Mouse (Mus musculus): ENCODE measurements around the gene Tubb4a. TPM values are rescaled to one million over a fixed set of nuclear protein-coding genes. Genes with fewer than 3 reads are reported as not detected.

The Tubb4a gene
- total RNA-seq, 2 experiments from 2014 or later, result 543 to 577 TPM

GRCm38 (mm10) chr17:57104496-57104895 lies 16.9 kb upstream of the Tubb4a start:
- no peak for DNase-seq (ENCODE audit: low spot score in 2 of 2)

- no peak for DNase-seq (ENCODE audit: low spot score in 2 of 2)
Measured at GRCm38 (mm10) chr17:57102276-57102675, 14.7 kb upstream of the Tubb4a start.

- DNase-seq (ENCODE audit: low spot score in 2 of 2), result no peak
Measured at GRCm38 (mm10) chr17:57099629-57100325, 12.2 kb upstream of the Tubb4a start.

GRCm38 (mm10) chr17:57098321-57098720 lies 10.7 kb upstream of the Tubb4a start:
- no peak for DNase-seq (ENCODE audit: low spot score in 2 of 2)

DNA sequence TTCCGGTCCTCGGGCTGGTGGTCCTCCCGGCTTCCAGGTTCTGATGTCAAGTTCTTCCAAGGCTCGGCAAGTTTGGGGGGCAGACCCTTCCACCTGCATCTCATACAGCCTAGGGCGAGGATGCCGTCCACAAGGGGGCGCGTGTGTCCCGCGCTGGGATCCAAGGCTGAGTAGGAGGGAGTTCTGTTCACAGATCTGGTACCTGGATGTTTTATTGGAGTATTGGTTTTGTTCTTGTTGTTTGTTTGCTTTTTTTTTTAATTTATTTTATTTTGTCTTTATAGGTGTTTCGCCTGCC lies 9.0 kb upstream of the Tubb4a start:
- DNase-seq (ENCODE audit: low spot score in 2 of 2), result peak; percentile 86 to 89

DNA sequence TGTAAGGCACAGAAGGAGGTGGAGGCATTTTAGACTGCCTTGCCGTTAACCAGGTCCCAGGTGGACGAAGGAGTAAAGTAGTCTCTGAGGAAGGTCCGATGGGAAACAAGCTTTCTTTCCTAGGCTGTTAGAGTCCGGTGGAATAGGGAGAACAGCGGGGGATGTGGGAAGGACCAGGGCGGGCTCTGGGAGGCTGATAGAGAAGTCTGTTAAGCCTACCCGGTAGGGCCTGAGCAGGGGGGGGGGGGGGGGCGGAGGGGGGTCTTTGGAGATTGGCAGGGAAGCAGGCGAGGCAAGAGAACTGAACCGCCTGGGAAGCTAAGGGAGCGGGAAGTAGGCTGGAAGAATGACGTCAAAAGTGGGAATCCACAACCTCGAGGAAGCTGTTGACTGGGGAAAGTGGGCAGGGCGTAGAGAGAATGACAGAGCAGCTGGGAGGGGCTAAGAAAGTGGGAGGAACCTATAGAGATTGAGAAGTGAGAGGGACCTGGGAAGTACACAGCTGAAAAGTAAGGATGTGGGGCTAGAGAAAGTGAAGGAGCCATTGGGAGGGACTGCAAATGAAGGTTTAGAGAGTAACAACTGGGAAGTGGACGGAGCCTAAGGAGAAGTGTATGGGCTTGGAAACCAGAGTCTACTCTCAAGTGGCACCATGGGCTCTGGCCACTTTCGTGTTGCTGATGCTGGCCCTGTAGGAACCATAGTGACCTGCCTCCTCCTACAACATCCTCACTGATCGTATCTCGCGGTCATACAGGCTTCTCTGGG lies 8.5 kb upstream of the Tubb4a start:
- no peak for DNase-seq (ENCODE audit: low spot score in 2 of 2)

DNA sequence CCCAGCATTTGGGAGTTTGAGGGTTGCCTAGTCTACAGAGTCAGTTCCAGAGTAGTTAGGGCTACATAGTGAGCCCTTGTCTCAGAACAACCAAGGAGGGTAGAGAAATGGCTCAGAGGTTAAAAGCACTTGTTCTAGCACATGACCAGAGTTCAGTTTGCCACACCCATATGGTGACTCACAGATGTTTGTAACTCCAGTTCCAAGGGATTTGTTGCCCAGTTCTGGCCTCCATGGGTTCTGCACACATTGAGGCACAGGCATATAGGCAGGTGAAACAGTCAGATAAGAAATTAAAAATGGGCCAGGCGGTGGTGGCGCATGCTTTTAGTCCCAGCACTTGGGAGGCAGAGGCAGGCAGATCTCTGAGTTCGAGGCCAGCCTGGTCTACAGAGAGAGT lies 6.6 kb upstream of the Tubb4a start:
- DNase-seq (ENCODE audit: low spot score in 2 of 2), result no peak

- DNase-seq (ENCODE audit: low spot score in 2 of 2), result no peak
Measured at GRCm38 (mm10) chr17:57085970-57086757, 1.4 kb downstream of the Tubb4a start.

GRCm38 (mm10) chr17:57082481-57082880 lies 5.1 kb downstream of the Tubb4a start:
- DNase-seq (ENCODE audit: low spot score in 2 of 2), result no peak

DNA sequence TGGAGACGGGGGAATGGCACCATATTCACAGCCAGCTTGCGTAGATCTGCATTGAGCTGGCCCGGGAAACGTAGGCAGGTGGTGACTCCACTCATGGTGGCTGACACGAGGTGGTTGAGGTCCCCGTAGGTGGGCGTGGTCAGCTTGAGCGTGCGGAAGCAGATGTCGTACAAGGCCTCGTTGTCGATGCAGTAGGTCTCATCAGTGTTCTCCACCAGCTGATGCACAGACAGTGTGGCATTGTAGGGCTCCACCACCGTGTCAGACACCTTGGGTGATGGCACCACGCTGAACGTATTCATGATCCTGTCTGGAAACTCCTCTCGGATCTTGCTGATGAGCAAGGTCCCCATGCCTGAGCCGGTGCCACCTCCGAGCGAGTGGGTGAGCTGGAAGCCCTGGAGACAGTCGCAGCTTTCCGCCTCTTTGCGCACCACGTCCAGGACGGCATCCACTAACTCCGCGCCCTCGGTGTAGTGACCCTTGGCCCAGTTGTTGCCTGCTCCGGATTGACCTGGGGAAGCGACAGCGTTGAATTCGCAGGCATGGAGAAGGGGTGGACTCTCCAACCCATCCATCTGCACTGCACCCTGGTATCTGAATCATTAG lies 6.2 kb downstream of the Tubb4a start:
- no peak for DNase-seq (ENCODE audit: low spot score in 2 of 2)

DNA sequence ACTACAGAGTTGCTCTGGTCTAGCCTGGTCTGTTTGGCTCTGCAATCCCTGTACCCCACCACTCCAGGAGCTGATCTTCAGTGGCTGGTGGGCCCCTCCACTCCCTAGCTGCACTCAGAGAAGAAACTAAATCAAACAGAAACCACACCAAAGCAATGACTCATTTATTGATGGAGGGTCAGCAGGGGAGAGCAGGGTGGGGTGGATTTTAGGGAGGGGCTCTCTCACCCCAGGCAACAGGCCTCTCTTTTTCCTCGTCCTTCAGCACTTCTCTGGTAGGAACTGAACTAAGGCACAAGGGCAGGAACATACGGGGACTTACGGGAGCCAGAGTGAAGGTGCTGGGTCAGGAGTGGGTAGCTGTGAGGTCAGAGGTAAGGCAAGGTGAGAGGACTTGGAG lies 7.7 kb downstream of the Tubb4a start:
- DNase-seq (ENCODE audit: low spot score in 2 of 2), result no peak

- no peak for DNase-seq (ENCODE audit: low spot score in 2 of 2)
Measured at GRCm38 (mm10) chr17:57078336-57078735, 9.2 kb downstream of the Tubb4a start, which contains the start of gene Dennd1c. Dennd1c (minus strand) TSS chr17:57078514.

DNA sequence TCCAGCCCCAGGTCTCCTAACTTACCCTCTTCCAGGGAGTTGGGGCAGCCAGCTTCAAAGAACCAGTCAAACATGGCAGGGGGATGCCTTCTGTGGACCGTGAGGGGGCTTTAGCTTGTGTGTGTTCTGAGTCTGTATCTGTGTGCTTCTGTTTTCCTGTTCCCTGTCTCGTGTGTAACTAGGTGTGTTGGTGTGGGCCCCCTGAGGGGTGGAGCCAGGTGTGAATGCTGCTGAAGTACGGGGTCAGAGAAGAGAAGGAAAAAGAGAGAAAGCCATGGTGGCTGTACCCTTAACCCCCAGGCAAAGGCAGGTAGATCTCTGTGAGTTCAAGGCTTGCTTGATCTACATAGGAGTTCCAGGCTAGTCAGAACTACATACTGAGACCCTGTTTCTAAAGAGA lies 10.7 kb downstream of the Tubb4a start:
- DNase-seq (ENCODE audit: low spot score in 2 of 2), result no peak

- DNase-seq (ENCODE audit: low spot score in 2 of 2), result no peak
Measured at GRCm38 (mm10) chr17:57070699-57071098, 16.9 kb downstream of the Tubb4a start.

DNA sequence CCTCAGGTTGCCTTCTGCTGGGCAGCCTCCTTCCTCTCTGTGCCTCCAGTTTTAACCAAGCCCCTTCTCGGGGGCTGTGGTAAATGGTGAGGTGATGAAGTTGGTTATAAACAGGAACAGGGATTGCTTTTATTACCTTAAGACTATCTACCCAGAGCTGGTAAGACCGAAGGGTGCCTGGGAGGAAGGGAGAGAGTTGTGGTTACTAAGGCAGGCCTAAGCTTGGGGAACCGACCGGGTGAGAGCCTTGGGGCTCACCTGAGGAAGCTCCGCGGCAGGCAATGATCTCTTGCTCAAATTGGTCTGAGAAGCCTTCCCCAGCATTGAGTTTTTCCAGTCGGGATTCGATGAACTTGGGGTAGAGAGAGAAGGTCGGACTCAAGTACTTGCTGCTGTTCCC lies 17.3 kb downstream of the Tubb4a start:
- DNase-seq (ENCODE audit: low spot score in 2 of 2), result no peak

- no peak for DNase-seq (ENCODE audit: low spot score in 2 of 2)
Measured at GRCm38 (mm10) chr17:57066908-57067307, 20.7 kb downstream of the Tubb4a start.

GRCm38 (mm10) chr17:57063031-57063430 lies 24.6 kb downstream of the Tubb4a start:
- no peak for DNase-seq (ENCODE audit: low spot score in 2 of 2)

DNA sequence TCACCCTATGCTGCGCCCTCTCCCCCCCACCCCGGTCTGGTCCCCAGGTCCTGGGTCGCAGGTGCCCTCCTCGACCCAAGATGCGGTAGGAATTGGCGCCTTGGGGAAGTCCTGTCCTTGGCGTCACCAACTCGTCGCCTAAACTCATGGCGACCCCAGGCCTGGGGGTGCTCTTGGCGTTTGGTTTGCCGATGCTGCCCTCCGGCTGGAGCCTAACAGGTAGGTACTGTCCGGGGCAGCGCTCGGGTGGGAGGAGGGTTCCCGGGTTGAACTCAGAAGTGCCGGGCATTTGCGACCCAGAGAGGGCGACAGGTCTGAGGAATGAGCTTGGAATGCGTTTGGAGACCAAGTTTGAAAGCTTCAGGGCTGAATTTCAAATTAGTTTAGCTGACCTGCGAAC lies 25.0 kb downstream of the Tubb4a start:
- DNase-seq (ENCODE audit: low spot score in 2 of 2), result no peak

- DNase-seq (ENCODE audit: low spot score in 2 of 2), result no peak
Measured at GRCm38 (mm10) chr17:57062011-57062521, 25.5 kb downstream of the Tubb4a start.

DNA sequence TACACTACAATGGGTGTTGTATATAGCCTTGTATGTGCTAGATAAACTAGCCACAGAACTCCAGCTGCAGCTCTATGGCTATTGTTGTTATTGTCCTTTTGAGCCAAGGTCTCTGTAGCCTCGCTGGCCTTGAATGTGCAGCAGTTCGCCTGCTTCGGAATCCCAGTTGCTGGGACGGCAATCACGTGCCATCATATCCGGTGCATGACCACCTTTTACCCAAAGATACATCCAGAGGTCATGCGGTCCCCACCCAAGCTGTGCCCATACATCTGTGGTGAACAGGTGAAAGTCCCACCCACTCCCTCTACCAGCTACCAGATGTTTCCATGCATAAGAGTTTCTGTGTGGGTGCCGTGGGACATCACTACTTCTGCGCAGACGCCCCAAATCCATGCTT lies 26.5 kb downstream of the Tubb4a start:
- no peak for DNase-seq (ENCODE audit: low spot score in 2 of 2)

GRCm38 (mm10) chr17:57060231-57060801 lies 27.3 kb downstream of the Tubb4a start:
- DNase-seq (ENCODE audit: low spot score in 2 of 2), result peak; percentile 92 to 96

All from left cerebral cortex, adult 18-20 months (tissue).